Mouse (Mus musculus) ES-E14 (cell line): ENCODE results near the gene Tmem50a.

Experiments used
- HCFC1 ChIP-seq: IDR thresholded peaks from 2 replicates; pipeline ENCODE4 v1.6.1; 2012; ENCODE audit warnings: low read length, inconsistent platforms, borderline replicate concordance; ENCODE audit not compliant: insufficient read depth
- MAFK ChIP-seq: IDR thresholded peaks from 2 replicates; pipeline ENCODE4 v1.6.1; 2014; ENCODE audit warnings: mild to moderate bottlenecking, low read depth, low read length, inconsistent platforms; ENCODE audit not compliant: insufficient read depth

DNA sequence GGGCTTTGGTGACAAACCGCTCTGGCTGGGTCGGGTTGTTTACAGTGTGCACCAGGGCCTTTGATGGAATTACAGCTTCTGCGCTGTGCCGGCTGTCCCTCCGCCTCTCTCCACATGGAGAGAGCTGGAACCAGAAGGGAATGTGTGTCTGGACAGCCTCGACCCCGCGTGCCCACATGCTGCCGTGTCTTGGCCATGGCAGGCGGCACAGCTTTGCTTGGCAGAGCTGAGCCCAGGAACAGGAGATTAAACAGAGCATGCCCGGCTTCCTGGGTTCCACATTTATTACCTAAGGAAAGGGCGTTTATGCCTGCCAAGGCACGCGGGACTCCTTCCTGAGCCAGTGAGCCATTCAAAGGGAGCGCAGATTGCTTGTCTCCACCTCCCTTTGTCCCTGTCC is 39.6 kb upstream of the Tmem50a start:
- TF ChIP-seq HCFC1 (no peak), MAFK (no peak)
